Mouse (Mus musculus) brain, adult 10 weeks (tissue): ENCODE results near the gene Jarid2. TPM values are rescaled to one million over a fixed set of nuclear protein-coding genes. Genes with fewer than 3 reads are reported as not detected.

Experiments
- polyA plus RNA-seq: library from polyadenylated mRNA; stranded (reverse); fragments of 350-450 nt; fragmentation: Illumina TruSeq; extraction: RNeasy Lipid Tissue Mini Kit (QIAGEN cat#74804); gene quantifications from one replicate; pipeline ENCODE4 v1.2.3, GENCODE M21; 2015; ENCODE audit warnings: low read depth, low replicate concordance

The Jarid2 gene
- polyA plus RNA-seq, result 14.8 TPM

DNA sequence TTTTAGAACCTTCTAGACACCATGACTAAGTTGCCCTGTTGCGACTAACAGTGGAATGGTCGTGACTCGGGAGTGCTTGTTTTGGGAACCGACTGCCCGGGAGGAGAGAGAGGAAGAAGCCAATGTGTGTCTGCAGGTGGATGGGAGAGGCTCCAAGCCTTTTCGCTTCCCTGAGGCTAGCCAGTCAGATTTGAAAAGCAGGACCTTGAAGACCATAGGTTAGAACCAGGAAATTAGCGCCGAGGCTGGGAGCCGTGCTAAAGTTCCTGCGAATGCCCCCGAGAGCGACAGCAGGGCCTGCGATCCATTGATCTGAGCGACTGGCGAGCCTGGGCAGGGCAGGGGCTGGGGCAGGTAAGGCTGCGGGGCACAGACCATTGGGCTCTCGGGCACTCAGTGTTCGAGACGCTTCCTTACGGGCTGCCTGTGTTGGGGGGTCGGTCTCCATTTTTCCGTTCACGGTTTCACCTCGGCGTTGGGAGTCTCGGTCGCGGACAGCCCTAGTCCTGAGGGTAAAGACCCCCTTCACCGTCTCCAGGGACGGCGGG is at the start of gene Jarid2:
TSS of gene Jarid2 (plus strand) at position 51 of the 548 bp plus-strand sequence.

